Mouse (Mus musculus) kidney, adult 10 weeks (tissue): Measurements from ENCODE around the gene Hnrnpk. TPM values are rescaled to one million over a fixed set of nuclear protein-coding genes. Genes with fewer than 3 reads are reported as not detected.

Source experiments
- polyA plus RNA-seq: library from polyadenylated mRNA; stranded (reverse); fragments of 350-450 nt; fragmentation: Illumina TruSeq; extraction: RNeasy Lipid Tissue Mini Kit (QIAGEN cat#74804); gene quantifications from one replicate; pipeline ENCODE4 v1.2.3, GENCODE M21; 2014; ENCODE audit warnings: low read depth, low replicate concordance

The Hnrnpk gene
- 1,436 TPM for polyA plus RNA-seq

GRCm38 (mm10) chr13:58403243-58403642 lies at the start of gene Hnrnpk:
Gene Hnrnpk (minus strand): TSS chr13:58403343.

GRCm38 (mm10) chr13:58402003-58402743 lies 970 bp downstream of the Hnrnpk start, which contains the start of gene Rmi1:
Gene Rmi1 (plus strand): TSS chr13:58402248.

GRCm38 (mm10) chr13:58384779-58385546 lies 18.2 kb downstream of the Hnrnpk start, which contains the start of gene 2210016F16Rik:
Gene 2210016F16Rik (minus strand): TSS chr13:58385225.

GRCm38 (mm10) chr13:58358629-58359303 lies 44.4 kb downstream of the Hnrnpk start, which contains the start of gene Kif27:
Gene Kif27 (minus strand): TSS chr13:58359122.

Other genes starting within 250 kb of the Hnrnpk start
- gene Idnk, start 245.7 kb downstream of the Hnrnpk start, polyA plus RNA-seq: 5.5 TPM
- 183 TPM for gene Ubqln1, start 187.7 kb downstream of the Hnrnpk start, polyA plus RNA-seq
- 140 TPM for gene Gkap1, start 127.6 kb downstream of the Hnrnpk start, polyA plus RNA-seq
- gene Kif27, start 44.2 kb downstream of the Hnrnpk start, polyA plus RNA-seq: 1.6 TPM
- gene 2210016F16Rik, start 18.1 kb downstream of the Hnrnpk start, polyA plus RNA-seq: 23.3 TPM
- 58.4 TPM for gene Rmi1, start 1.1 kb downstream of the Hnrnpk start, polyA plus RNA-seq
- gene Slc28a3, start 207.5 kb upstream of the Hnrnpk start, polyA plus RNA-seq: not detected